Mouse (Mus musculus) stomach, postnatal 0 days (tissue): Measurements from ENCODE around the gene Grm3. TPM values are rescaled to one million over a fixed set of nuclear protein-coding genes. Genes with fewer than 3 reads are reported as not detected.

ENCODE experiments used
- ATAC-seq: fragments of 200-750 bp; cut with Nextera tagmentation; 2 replicates; pipeline ENCODE4 v1.8.0; 2017; ENCODE audit not compliant: low FRiP score, low TSS enrichment
- DNase-seq: peaks from one replicate; pipeline ENCODE4 v3.0.0-alpha.2; 2016; ENCODE audit warnings: low spot score
- H3K27ac ChIP-seq: fragments of 300-500 bp; sonication (generic); replicated peaks from 2 replicates; pipeline ENCODE4 v1.5.1; 2014; ENCODE audit warnings: mild to moderate bottlenecking, control low read depth
- H3K27me3 ChIP-seq: fragments of 300-500 bp; sonication (generic); 2 replicates; pipeline ENCODE4 v1.6.1; 2014; ENCODE audit warnings: low read length; ENCODE audit not compliant: control insufficient read depth, insufficient read depth
- H3K36me3 ChIP-seq: fragments of 300-500 bp; sonication (generic); 2 replicates; pipeline ENCODE4 v1.6.1; 2014; ENCODE audit warnings: low read length, mixed read lengths; ENCODE audit not compliant: control insufficient read depth, insufficient read depth
- H3K4me1 ChIP-seq: fragments of 300-500 bp; sonication (generic); replicated peaks from 2 replicates; pipeline ENCODE4 v1.6.1; 2014; ENCODE audit warnings: antibody characterized with exemption; ENCODE audit not compliant: control insufficient read depth, insufficient read depth
- H3K4me2 ChIP-seq: fragments of 300-500 bp; sonication (generic); replicated peaks from 2 replicates; pipeline ENCODE4 v1.6.1; 2014; ENCODE audit warnings: low read depth, mild to moderate bottlenecking, control low read depth, moderate library complexity
- H3K4me3 ChIP-seq: fragments of 300-500 bp; sonication (generic); 2 replicates; pipeline ENCODE4 v1.5.1; 2014; ENCODE audit warnings: low read depth, low read length, control low read depth
- H3K9ac ChIP-seq: fragments of 300-500 bp; sonication (generic); 2 replicates; pipeline ENCODE4 v1.6.1; 2014; ENCODE audit warnings: mild to moderate bottlenecking, low read length, control low read depth, mixed read lengths
- H3K9me3 ChIP-seq: fragments of 300-500 bp; sonication (generic); 2 replicates; pipeline ENCODE4 v1.6.1; 2016; ENCODE audit warnings: low read length; ENCODE audit not compliant: control insufficient read depth
- CTCF ChIP-seq: IDR thresholded peaks from 2 replicates; pipeline ENCODE4 v1.5.1; 2016; ENCODE audit warnings: antibody characterized with exemption, low read depth, mild to moderate bottlenecking, moderate library complexity
- EP300 ChIP-seq: optimal IDR thresholded peaks from 2 replicates; pipeline ENCODE3; 2016; ENCODE audit warnings: antibody characterized with exemption
- WGBS: fragments of 180-500 bp; shearing (Covaris S2); extraction: QIAGEN DNeasy Blood & Tissue Kit; methylation state at CpG from one replicate; pipeline ENCODE4 v1.1.7; 2014; 5-methylcytosine and 5-hydroxymethylcytosine counted together
- polyA plus RNA-seq: library from polyadenylated mRNA; unstranded; fragments of >200 nt; fragmentation: Nextera tagmentation; extraction: Ambion mirVana; gene quantifications from 2 replicates; pipeline ENCODE4 v1.2.1, GENCODE M21; 2015

The Grm3 gene
- polyA plus RNA-seq, 1 experiment from 2014 or later: 0.59 TPM

GRCm38 (mm10) chr5:9579021-9579420, 145.9 kb downstream of the Grm3 start:
- H3K4me2 ChIP-seq: no peak overlapping the region
- 75% methylated on average over 2 of the region's 2 CpGs for WGBS
- no peaks in the 10 kb centered on the region for H3K36me3 ChIP-seq
- no peaks in the 10 kb centered on the region for H3K4me1 ChIP-seq
- H3K4me3 ChIP-seq: no peak overlapping the region
- no peaks in the 10 kb centered on the region for H3K9me3 ChIP-seq
- ATAC-seq (no peak), DNase-seq (no peak)
- no peak for TF ChIP-seq CTCF
- no peak for TF ChIP-seq EP300
- H3K27ac ChIP-seq: no peak overlapping the region
- H3K27me3 ChIP-seq: no peaks in the 10 kb centered on the region
- H3K9ac ChIP-seq: no peak overlapping the region

GRCm38 (mm10) chr5:9578571-9578970, 146.4 kb downstream of the Grm3 start:
- no peak overlapping the region for H3K4me2 ChIP-seq
- no peaks in the 10 kb centered on the region for H3K36me3 ChIP-seq
- DNase-seq (no peak), ATAC-seq (no peak)
- no peaks in the 10 kb centered on the region for H3K4me1 ChIP-seq
- H3K27me3 ChIP-seq: no peaks in the 10 kb centered on the region
- no peaks in the 10 kb centered on the region for H3K9me3 ChIP-seq
- H3K27ac ChIP-seq: no peak overlapping the region
- no peak overlapping the region for H3K9ac ChIP-seq
- 72% methylated on average over 2 of the region's 2 CpGs for WGBS
- no peak for TF ChIP-seq EP300
- TF ChIP-seq CTCF: no peak
- no peak overlapping the region for H3K4me3 ChIP-seq

GRCm38 (mm10) chr5:9570946-9571345, 154.0 kb downstream of the Grm3 start:
- Histone ChIP-seq H3K4me1 (no peaks in the 10 kb centered on the region), H3K4me3 (no peak overlapping the region), H3K9me3 (no peaks in the 10 kb centered on the region), H3K27ac (no peak overlapping the region), H3K4me2 (no peak overlapping the region), H3K27me3 (no peaks in the 10 kb centered on the region), H3K9ac (no peak overlapping the region), H3K36me3 (no peaks in the 10 kb centered on the region)
- ATAC-seq (no peak), DNase-seq (no peak)
- WGBS: 82% methylated on average over 6 of the region's 6 CpGs
- TF ChIP-seq CTCF (no peak), EP300 (no peak)

- Histone ChIP-seq H3K4me3 (no peak overlapping the region), H3K27ac (no peak overlapping the region), H3K9me3 (no peaks in the 10 kb centered on the region), H3K4me1 (no peaks in the 10 kb centered on the region), H3K36me3 (no peaks in the 10 kb centered on the region), H3K9ac (no peak overlapping the region), H3K27me3 (no peaks in the 10 kb centered on the region), H3K4me2 (no peak overlapping the region)
- TF ChIP-seq CTCF (no peak), EP300 (no peak)
- WGBS: 52% methylated on average over 3 of the region's 3 CpGs
- DNase-seq (no peak), ATAC-seq (no peak)
Measured at GRCm38 (mm10) chr5:9557706-9558105, 167.3 kb downstream of the Grm3 start.

GRCm38 (mm10) chr5:9540822-9541557, 184.0 kb downstream of the Grm3 start:
- no peaks in the 10 kb centered on the region for H3K27me3 ChIP-seq
- H3K27ac ChIP-seq: no peak overlapping the region
- H3K4me2 ChIP-seq: no peak overlapping the region
- H3K9ac ChIP-seq: no peak overlapping the region
- H3K9me3 ChIP-seq: no peaks in the 10 kb centered on the region
- 36% methylated on average over 8 of the region's 8 CpGs for WGBS
- H3K36me3 ChIP-seq: no peaks in the 10 kb centered on the region
- TF ChIP-seq EP300: no peak
- peak; percentile 49 for TF ChIP-seq CTCF
- H3K4me3 ChIP-seq: no peak overlapping the region
- no peak for ATAC-seq
- no peak for DNase-seq
- H3K4me1 ChIP-seq: no peaks in the 10 kb centered on the region

- no peak for DNase-seq
- Histone ChIP-seq H3K4me2 (no peak overlapping the region), H3K36me3 (no peaks in the 10 kb centered on the region), H3K27ac (no peak overlapping the region), H3K4me1 (no peaks in the 10 kb centered on the region), H3K4me3 (no peak overlapping the region), H3K27me3 (no peaks in the 10 kb centered on the region), H3K9me3 (no peaks in the 10 kb centered on the region), H3K9ac (no peak overlapping the region)
- no peak for ATAC-seq
- TF ChIP-seq EP300 (no peak), CTCF (no peak)
- 81% methylated on average over 4 of the region's 4 CpGs for WGBS
Measured at GRCm38 (mm10) chr5:9525507-9525906, 199.5 kb downstream of the Grm3 start.
